Mouse (Mus musculus) liver, adult 2 months (tissue): Measurements from ENCODE around the gene Cdh16.

Source experiments
- CTCF ChIP-seq: fragments of 200-500 bp; IDR thresholded peaks from 2 replicates; pipeline ENCODE4 v1.5.1; 2011; ENCODE audit warnings: low read depth, low read length, control low read depth
- POLR2A ChIP-seq: fragments of 200-500 bp; IDR thresholded peaks from 2 replicates; pipeline ENCODE4 v1.6.1; 2011; ENCODE audit warnings: low read length, control low read depth; ENCODE audit not compliant: insufficient read depth; ENCODE audit errors: extremely low read depth

- TF ChIP-seq POLR2A = no peak
- TF ChIP-seq CTCF = no peak
Measured at GRCm38 (mm10) chr8:104555191-104555590, 69.0 kb downstream of the Cdh16 start.
